Mouse (Mus musculus) forebrain, embryonic 16.5 days (tissue): ENCODE results near the gene Dcst1. TPM values are rescaled to one million over a fixed set of nuclear protein-coding genes. Genes with fewer than 3 reads are reported as not detected.

Experiments
- ATAC-seq: fragments of 200-750 bp; cut with Nextera tagmentation; 2 replicates; pipeline ENCODE4 v1.8.0; 2017; ENCODE audit warnings: mild to moderate bottlenecking, moderate library complexity
- H3K27ac ChIP-seq: fragments of 300-500 bp; sonication (generic); 2 replicates; pipeline ENCODE4 v1.5.1; 2014; ENCODE audit warnings: low read length, control low read depth
- H3K27me3 ChIP-seq: fragments of 300-500 bp; sonication (generic); replicated peaks from 2 replicates; pipeline ENCODE4 v1.6.1; 2014; ENCODE audit warnings: low read length; ENCODE audit not compliant: control insufficient read depth, insufficient read depth
- H3K36me3 ChIP-seq: fragments of 300-500 bp; sonication (generic); 2 replicates; pipeline ENCODE4 v1.6.1; 2014; ENCODE audit not compliant: control insufficient read depth, insufficient read depth
- H3K4me1 ChIP-seq: fragments of 300-500 bp; sonication (generic); replicated peaks from 2 replicates; pipeline ENCODE4 v1.6.1; 2014; ENCODE audit warnings: low read length; ENCODE audit not compliant: control insufficient read depth, insufficient read depth
- H3K4me2 ChIP-seq: fragments of 300-500 bp; sonication (generic); 2 replicates; pipeline ENCODE4 v1.6.1; 2014; ENCODE audit warnings: mild to moderate bottlenecking, low read length, control low read depth
- H3K4me3 ChIP-seq: fragments of 300-500 bp; sonication (generic); replicated peaks from 2 replicates; pipeline ENCODE4 v1.5.1; 2014; ENCODE audit warnings: mild to moderate bottlenecking, low read length, control low read depth
- H3K9ac ChIP-seq: fragments of 300-500 bp; sonication (generic); replicated peaks from 2 replicates; pipeline ENCODE4 v1.6.1; 2014; ENCODE audit warnings: low read depth, low read length, control low read depth
- H3K9me3 ChIP-seq: fragments of 300-500 bp; sonication (generic); 2 replicates; pipeline ENCODE4 v1.6.1; 2016; ENCODE audit warnings: low read length; ENCODE audit not compliant: control insufficient read depth
- WGBS: fragments of 180-500 bp; shearing (Covaris S2); extraction: QIAGEN DNeasy Blood & Tissue Kit; methylation state at CpG from one replicate; pipeline ENCODE4 v1.1.7; 2014; 5-methylcytosine and 5-hydroxymethylcytosine counted together
- polyA plus RNA-seq: library from polyadenylated mRNA; unstranded; fragments of >200 nt; fragmentation: Nextera tagmentation; extraction: Ambion mirVana; gene quantifications from 2 replicates; pipeline ENCODE4 v1.2.1, GENCODE M21; 2015

Dcst1 gene
- polyA plus RNA-seq, 1 experiment from 2014 or later: 1.3 TPM

- Histone ChIP-seq H3K36me3 (no peaks in the 10 kb centered on the region; the same call in 1 of the 2 replicates), H3K4me3 (no peak overlapping the region), H3K27me3 (peaks cover 17% of the 10 kb centered on the region), H3K9ac (no peak overlapping the region), H3K9me3 (0 out of 2 replicates have a peak, but pooled peaks cover 4% of the 10 kb centered on the region), H3K4me1 (peaks cover 41% of the 10 kb centered on the region), H3K4me2 (no peak overlapping the region), H3K27ac (no peak overlapping the region)
- 70% methylated on average over 5 of the region's 5 CpGs for WGBS
- ATAC-seq: no peak
Measured at GRCm38 (mm10) chr3:89314340-89314739, 50.7 kb downstream of the Dcst1 start.

GRCm38 (mm10) chr3:89308089-89308488, 57.0 kb downstream of the Dcst1 start:
- Histone ChIP-seq H3K36me3 (no peaks in the 10 kb centered on the region; the same call in 1 of the 2 replicates), H3K9me3 (0 out of 2 replicates have a peak, but pooled peaks cover 4% of the 10 kb centered on the region), H3K27me3 (no peaks in the 10 kb centered on the region; the same call in 1 of the 2 replicates), H3K4me2 (no peak overlapping the region), H3K27ac (no peak overlapping the region), H3K4me1 (no peaks in the 10 kb centered on the region), H3K9ac (no peak overlapping the region), H3K4me3 (no peak overlapping the region)
- peak; percentile 77 for ATAC-seq
- WGBS: 2% methylated on average over 9 of the region's 9 CpGs

- H3K9me3 ChIP-seq: no peaks in the 10 kb centered on the region
- no peak overlapping the region for H3K4me3 ChIP-seq
- WGBS: 79% methylated on average over 8 of the region's 8 CpGs
- no peak overlapping the region for H3K4me2 ChIP-seq
- no peak for ATAC-seq
- H3K4me1 ChIP-seq: no peaks in the 10 kb centered on the region
- H3K36me3 ChIP-seq: no peaks in the 10 kb centered on the region
- no peak overlapping the region for H3K9ac ChIP-seq
- no peak overlapping the region for H3K27ac ChIP-seq
- no peaks in the 10 kb centered on the region; the same call in 1 of the 2 replicates for H3K27me3 ChIP-seq
Measured at GRCm38 (mm10) chr3:89305551-89306325, 59.3 kb downstream of the Dcst1 start.

GRCm38 (mm10) chr3:89305105-89305504, 59.9 kb downstream of the Dcst1 start:
- Histone ChIP-seq H3K4me1 (no peaks in the 10 kb centered on the region), H3K9ac (no peak overlapping the region)
- 70% methylated on average over 4 of the region's 4 CpGs for WGBS

GRCm38 (mm10) chr3:89304440-89304839, 60.6 kb downstream of the Dcst1 start:
- ATAC-seq: no peak
- H3K4me1 ChIP-seq: 0 out of 2 replicates have a peak, but pooled peaks cover 2% of the 10 kb centered on the region
- H3K36me3 ChIP-seq: no peaks in the 10 kb centered on the region
- H3K4me2 ChIP-seq: no peak overlapping the region
- H3K9ac ChIP-seq: no peak overlapping the region
- WGBS: 62% methylated on average over 6 of the region's 6 CpGs
- H3K4me3 ChIP-seq: no peak overlapping the region
- H3K27me3 ChIP-seq: peaks cover 5% of the 10 kb centered on the region; the same call in 1 of the 2 replicates
- H3K27ac ChIP-seq: no peak overlapping the region
- no peaks in the 10 kb centered on the region for H3K9me3 ChIP-seq

More at GRCm38 (mm10) chr3:89305105-89305504, 59.9 kb downstream of the Dcst1 start:
- Histone ChIP-seq H3K36me3 (no peaks in the 10 kb centered on the region), H3K27me3 (peaks cover 3% of the 10 kb centered on the region; the same call in 1 of the 2 replicates), H3K9me3 (no peaks in the 10 kb centered on the region), H3K4me2 (no peak overlapping the region), H3K4me3 (no peak overlapping the region), H3K27ac (no peak overlapping the region)
- no peak for ATAC-seq

GRCm38 (mm10) chr3:89300514-89300913, 64.5 kb downstream of the Dcst1 start:
- no peak overlapping the region for H3K4me2 ChIP-seq
- no peak overlapping the region for H3K27ac ChIP-seq
- peaks cover 5% of the 10 kb centered on the region; the same call in 1 of the 2 replicates for H3K27me3 ChIP-seq
- no peaks in the 10 kb centered on the region for H3K36me3 ChIP-seq
- H3K9me3 ChIP-seq: no peaks in the 10 kb centered on the region
- no peak overlapping the region for H3K4me3 ChIP-seq
- no peak overlapping the region for H3K9ac ChIP-seq
- peaks cover 11% of the 10 kb centered on the region for H3K4me1 ChIP-seq
- WGBS: 78% methylated on average over 2 of the region's 2 CpGs
- ATAC-seq: no peak

Other genes with a start within 250 kb of the Dcst1 start
- gene Pklr, start 229.1 kb downstream of the Dcst1 start, polyA plus RNA-seq: 0.13 TPM in 1 of 2 replicates, not detected in the other
- 34.0 and 39.6 TPM in 2 replicates for gene Hcn3, start 205.1 kb downstream of the Dcst1 start, polyA plus RNA-seq
- gene Clk2, start 200.5 kb downstream of the Dcst1 start, polyA plus RNA-seq: 19.2 and 23.9 TPM in 2 replicates
- 125 and 128 TPM in 2 replicates for gene Scamp3, start 187.8 kb downstream of the Dcst1 start, polyA plus RNA-seq
- gene Fam189b, start 182.1 kb downstream of the Dcst1 start, polyA plus RNA-seq: 26.5 and 30.7 TPM in 2 replicates
- gene Gba, start 162.3 kb downstream of the Dcst1 start, polyA plus RNA-seq: 44.8 and 46.7 TPM in 2 replicates
- gene Thbs3, start 150.1 kb downstream of the Dcst1 start, polyA plus RNA-seq: 61.5 and 84.2 TPM in 2 replicates
- gene Mtx1, start 138.2 kb downstream of the Dcst1 start, polyA plus RNA-seq: 180 and 183 TPM in 2 replicates
- gene Muc1, start 136.2 kb downstream of the Dcst1 start, polyA plus RNA-seq: 1.6 and 1.7 TPM in 2 replicates
- gene Krtcap2, start 119.3 kb downstream of the Dcst1 start, polyA plus RNA-seq: 187 and 195 TPM in 2 replicates
- 62.5 and 76.1 TPM in 2 replicates for gene Trim46, start 118.9 kb downstream of the Dcst1 start, polyA plus RNA-seq
- gene Dpm3, start 105.9 kb downstream of the Dcst1 start, polyA plus RNA-seq: 67.0 and 73.5 TPM in 2 replicates
- 38.6 and 41.2 TPM in 2 replicates for gene Slc50a1, start 94.7 kb downstream of the Dcst1 start, polyA plus RNA-seq
- 8.3 and 9.5 TPM in 2 replicates for gene Efna1, start 84.1 kb downstream of the Dcst1 start, polyA plus RNA-seq
- gene Efna3, start 42.3 kb downstream of the Dcst1 start, polyA plus RNA-seq: 55.3 and 55.8 TPM in 2 replicates
- 14.1 and 16.7 TPM in 2 replicates for gene Efna4, start 27.2 kb downstream of the Dcst1 start, polyA plus RNA-seq
- 40.4 and 55.2 TPM in 2 replicates for gene Adam15, start 15.3 kb downstream of the Dcst1 start, polyA plus RNA-seq
- gene Dcst2, start 3.3 kb downstream of the Dcst1 start, polyA plus RNA-seq: 0.27 TPM in 1 of 2 replicates, not detected in the other
- gene Zbtb7b, start 29.5 kb upstream of the Dcst1 start, polyA plus RNA-seq: 0.51 and 0.77 TPM in 2 replicates
- 0.77 TPM in 1 of 2 replicates, not detected in the other for gene Lenep, start 37.5 kb upstream of the Dcst1 start, polyA plus RNA-seq
- 43.6 and 46.7 TPM in 2 replicates for gene Flad1, start 46.6 kb upstream of the Dcst1 start, polyA plus RNA-seq
- 139 and 156 TPM in 2 replicates for gene Cks1b, start 53.1 kb upstream of the Dcst1 start, polyA plus RNA-seq
- gene Shc1, start 53.2 kb upstream of the Dcst1 start, polyA plus RNA-seq: 14.4 and 17.2 TPM in 2 replicates
- gene Pygo2, start 65.0 kb upstream of the Dcst1 start, polyA plus RNA-seq: 40.0 and 43.7 TPM in 2 replicates
- gene Pbxip1, start 71.5 kb upstream of the Dcst1 start, polyA plus RNA-seq: 11.1 and 14.4 TPM in 2 replicates
- 70.2 and 92.5 TPM in 2 replicates for gene Pmvk, start 89.3 kb upstream of the Dcst1 start, polyA plus RNA-seq
- gene Kcnn3, start 154.9 kb upstream of the Dcst1 start, polyA plus RNA-seq: 8.1 and 8.2 TPM in 2 replicates